Mouse (Mus musculus) CD4-positive, CD25-positive, alpha-beta regulatory T cell, adult 2 months (primary cell): ENCODE results near the gene Zfp978.
"Not testable (repeated sequence)": the region's sequence is repeated elsewhere in the genome, so short reads cannot be mapped to it uniquely, and the experiment has no call there.

ENCODE experiments used
- DNase-seq: peaks from one replicate; pipeline ENCODE4 v3.0.0-alpha.2; 2012; ENCODE audit warnings: low read depth, low spot score

Gene Zfp978

DNA sequence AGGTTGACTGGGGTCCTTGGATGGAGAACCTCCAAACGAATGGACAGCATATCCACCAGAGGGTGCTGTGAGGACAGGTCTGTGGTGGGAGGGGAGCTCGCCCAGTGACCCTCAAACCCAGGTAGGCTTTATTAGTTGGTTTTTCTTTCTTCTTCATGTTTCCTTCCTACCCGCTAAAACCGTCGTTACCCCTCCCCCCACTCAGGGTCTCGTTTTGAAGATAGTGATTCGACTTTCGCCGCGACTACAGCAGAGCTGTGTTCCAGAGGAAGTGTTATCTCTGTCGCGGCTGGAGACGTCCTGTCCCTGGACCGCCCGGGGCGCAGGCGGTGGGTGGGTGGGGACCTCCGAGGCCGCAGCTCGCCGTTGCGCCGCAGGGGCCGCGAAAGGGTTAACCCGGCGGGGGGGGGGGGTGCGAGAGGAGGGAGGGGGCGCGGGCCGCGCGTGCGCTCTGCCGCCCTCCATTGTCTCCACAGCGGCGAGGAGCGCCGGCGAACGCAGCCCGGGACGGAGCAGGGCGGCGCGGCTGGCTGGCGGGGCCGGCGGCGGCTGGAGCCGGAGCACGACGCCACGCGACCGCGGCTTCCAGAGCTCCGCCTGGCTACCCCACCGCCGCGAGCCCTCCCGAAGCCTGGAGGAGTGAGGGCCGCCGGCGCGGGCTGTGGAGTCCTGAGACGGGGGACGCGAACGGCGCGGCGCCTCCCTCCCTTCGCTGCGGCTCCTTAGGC is 45.8 kb downstream of the Zfp978 start:
- DNase-seq = no peak

DNA sequence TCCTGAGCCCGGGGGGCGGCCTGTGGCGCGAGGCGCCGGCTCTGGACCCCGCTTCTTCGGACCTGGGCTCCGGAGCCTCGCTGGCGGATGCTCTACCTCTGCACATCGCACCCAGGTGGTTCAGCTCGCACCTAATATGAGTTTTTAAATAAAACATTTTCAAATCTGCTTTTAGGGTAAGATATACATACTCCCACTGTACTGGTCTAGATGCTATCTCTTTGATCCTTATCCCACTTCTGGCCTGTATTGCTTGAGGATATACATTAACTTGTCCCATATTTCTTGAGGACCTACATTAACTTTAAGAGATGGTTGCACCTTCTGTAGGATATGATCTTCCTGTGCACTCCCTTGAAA is 46.3 kb downstream of the Zfp978 start:
- no peak for DNase-seq

DNA sequence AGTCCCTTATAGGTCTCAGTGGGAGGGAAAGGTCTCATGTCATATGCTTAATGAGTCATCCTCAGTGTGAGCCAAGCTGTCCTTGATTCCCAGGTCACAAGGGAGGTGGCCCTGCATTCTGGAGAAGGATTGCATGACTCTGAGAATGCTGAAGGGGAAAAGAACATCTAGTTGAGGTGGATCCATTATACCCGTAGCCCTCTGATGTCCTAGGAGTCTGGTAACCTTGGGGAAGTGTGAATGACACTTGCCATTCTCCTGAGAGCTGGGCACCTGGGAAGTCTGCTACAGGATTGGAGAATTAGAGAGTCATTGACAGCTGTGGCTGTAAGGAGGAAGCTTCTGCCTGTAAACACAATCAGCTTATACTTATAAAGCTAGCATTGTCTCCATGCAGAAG is 55.3 kb downstream of the Zfp978 start:
- not testable (repeated sequence) for DNase-seq

DNA sequence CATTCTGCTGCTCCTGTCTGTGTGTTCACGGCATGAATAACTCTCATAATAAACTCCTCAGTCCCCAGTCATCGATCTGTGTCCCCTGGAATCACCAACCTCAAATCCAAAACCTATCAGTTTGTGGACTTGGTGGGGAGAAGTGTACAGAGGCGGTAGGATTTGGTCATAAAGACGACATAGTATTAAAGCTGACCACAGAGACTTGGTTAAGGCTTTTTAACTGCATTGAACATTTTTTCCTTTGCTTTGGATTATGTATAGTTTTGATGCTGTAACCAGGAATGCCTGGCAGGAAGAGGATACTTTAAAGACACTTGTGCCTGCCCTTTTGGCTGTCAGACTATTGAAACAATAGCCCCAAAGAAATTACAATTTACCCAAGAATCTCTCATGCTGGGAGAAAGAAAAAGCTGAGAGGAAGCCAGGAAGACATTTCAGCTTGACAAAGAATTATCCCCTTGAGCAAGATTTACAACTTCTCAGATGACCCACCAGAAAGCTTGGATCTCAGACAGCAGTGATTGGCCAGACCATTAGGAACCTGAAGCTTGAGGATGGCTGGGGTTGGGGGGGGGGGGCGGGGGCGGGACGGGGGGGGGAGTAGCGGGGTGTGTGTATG is 56.2 kb downstream of the Zfp978 start:
- no peak for DNase-seq

DNA sequence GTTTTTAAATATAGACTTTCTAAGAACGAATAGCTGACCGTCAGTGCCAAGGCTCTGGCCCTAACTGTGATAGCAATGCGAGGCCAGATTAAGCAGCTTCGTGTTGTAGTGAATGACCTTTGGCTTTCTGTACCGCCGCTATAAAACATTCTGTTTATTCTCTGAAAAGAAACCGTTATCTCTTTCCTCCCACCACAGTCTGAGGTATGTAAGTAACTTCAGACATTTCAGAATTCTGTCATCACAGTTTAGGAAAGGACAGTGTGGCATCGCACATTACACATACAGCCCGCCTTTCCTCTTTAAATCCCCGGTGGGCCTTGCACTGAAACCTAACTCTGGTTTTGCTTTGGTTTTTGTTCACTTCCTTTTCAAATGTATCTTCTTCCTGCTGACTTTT is 56.8 kb downstream of the Zfp978 start:
- no peak for DNase-seq

DNA sequence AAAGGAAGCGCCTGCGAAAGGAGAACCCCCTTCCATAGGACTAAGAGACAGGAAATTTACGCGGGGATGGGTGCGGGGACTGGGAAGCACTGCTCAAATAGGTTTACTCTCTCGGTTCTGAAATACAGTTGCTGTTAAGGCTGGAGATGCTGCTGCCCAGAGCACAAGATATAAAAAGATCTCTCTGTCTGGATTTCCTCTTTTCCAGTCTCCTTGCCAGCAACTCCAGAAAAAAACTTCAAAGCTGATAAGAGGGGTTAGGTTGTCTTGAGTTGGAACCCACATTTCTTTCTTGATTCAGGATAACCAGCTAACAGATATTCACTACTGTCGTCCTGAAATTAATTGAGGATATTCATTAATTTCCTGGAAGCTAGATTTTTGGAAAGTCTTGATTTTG is 57.2 kb downstream of the Zfp978 start:
- not testable (repeated sequence) for DNase-seq

DNA sequence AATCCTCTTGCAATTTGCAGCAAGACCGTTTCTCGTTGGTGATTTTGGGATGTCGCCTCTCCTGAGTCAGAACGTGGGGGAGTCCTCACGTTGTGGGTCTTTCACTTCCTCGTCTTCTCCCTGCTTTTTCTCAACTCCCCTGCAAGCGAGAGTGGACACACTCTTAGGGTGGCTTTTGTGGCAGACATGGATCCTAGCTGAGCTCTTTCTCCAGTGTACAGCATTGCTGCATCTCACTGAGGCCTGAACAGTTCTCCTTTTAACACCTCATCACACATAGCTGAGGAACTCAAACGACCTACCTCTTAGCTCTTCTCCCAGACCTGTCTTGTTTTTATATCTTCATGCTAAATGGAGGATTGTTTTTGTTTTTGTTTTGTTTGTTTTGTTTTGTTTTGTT is 58.1 kb downstream of the Zfp978 start:
- DNase-seq = not testable (repeated sequence)

DNA sequence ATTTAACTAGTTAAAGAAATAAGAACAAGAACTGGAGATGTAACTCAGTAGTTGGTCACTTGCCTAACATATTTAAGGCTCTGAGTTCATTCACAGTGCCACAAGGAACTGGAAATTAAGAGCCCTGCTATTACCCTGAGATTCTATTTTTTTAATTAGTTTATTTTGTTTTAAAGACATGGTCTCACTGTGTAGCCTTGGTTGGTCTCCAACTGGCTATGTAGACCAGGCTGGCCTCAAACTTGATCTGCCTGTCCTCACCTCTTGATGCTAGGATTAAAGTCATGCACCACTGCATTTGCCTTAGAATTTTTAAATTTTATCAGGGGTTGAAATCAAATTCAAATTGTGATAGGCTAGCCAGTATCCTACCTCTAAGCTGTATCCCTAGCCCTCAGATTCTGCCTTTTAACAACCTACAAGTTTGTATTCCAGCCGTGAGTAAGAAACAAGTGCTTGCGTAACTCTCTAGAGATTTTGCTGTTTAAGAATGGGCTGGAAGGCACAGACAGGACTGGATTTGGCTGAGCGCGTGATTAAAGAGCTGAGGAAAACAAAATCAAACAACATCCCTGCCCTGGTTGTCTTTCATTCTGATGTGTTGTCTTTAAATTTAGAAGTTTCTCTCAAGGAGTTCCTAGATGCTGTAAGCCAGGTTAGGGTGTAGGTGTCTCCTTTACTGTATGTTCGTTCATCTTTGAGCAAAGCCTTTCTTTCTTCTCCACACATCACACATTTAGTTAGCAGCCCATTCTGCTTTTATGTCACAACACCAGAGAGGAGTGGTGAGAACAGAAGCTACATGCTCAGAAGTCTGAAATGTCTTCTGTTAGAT is 58.9 kb downstream of the Zfp978 start:
- DNase-seq = not testable (repeated sequence)

DNA sequence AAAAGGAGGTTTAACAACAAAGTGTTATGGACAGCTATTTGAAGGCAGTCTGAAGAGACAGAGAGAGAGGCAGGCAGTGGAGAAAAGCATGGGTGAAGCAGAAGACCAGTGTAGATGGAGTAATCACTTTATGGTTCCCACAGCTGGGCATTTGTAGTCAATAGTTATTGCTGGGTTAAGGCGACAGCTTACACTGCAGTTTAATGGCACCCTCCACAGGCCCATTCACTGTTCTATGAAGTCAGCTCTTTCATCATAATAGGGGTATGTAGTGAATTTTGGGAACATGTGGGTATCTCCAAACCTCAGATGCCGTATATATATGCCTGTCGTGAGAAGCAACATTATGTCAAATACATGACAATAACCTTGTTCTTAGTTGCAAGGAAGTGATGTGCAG is 59.7 kb downstream of the Zfp978 start:
- DNase-seq = no peak

DNA sequence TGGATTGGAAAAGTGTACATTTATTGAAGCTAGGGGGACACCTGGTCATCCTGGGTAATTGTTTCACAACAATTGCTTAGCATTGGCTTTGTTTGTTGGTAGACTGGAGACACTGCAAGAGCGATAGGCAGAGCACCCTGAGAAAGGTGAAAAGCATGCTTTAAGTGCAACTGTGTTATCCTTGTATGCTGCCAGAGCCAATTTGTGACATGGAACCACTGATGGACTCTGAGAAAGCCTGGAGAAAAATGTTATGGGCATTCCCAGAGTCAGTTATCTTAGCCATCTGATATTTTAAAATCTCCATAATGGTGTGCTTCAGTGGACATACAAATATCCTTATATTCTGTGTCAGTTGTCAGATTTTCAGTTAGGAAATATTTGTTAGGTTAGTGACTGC is 60.2 kb downstream of the Zfp978 start:
- DNase-seq = not testable (repeated sequence)

DNA sequence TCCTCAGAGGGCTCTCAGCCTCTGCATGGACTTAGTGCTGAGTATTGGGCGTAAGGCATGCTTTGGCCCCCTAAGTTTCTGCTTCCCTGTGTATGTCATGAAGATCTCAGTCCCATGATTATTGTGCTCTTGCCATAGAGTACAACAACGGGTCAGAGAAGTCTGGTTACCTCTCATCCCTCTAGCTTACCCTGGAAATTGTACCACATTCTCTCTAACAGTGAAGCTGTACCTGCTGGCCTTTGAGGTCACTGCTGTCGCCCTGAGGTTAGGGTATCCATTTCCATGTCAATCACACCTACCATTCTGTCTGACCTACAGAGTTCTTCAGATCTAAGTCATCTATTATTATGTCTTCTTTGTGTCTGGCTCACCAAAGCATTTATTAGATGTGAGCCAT is 62.0 kb downstream of the Zfp978 start:
- DNase-seq = no peak

DNA sequence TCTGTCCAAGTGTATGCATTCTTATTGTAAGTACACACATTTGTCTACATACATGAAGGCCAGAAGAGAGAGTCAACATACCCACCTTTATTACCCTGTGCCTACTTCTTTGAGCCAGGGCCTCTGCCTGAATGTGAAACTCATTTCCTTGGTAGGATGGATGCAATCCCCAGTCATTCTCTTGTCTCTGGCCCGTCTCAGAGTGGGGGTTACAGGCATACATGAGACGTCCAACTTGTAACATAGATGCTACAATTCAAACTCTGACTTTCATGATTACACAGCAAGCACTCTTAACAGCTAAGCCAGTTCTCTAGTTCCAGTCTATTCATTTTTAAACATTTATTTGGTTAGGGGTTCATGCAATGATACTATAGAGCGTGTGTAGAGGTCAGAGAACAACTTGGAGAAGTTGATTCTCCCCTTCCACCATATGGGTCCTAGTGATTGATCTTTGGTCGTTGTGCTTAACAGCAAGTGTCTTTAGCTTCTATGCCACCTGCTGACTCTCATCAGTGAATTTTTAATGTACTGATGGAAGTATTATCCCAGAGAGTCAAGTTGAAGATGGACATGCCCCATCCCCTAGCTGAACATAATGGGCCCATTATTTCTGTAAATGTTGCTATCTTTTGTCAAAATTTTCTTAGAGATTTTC is 62.7 kb downstream of the Zfp978 start:
- no peak for DNase-seq

DNA sequence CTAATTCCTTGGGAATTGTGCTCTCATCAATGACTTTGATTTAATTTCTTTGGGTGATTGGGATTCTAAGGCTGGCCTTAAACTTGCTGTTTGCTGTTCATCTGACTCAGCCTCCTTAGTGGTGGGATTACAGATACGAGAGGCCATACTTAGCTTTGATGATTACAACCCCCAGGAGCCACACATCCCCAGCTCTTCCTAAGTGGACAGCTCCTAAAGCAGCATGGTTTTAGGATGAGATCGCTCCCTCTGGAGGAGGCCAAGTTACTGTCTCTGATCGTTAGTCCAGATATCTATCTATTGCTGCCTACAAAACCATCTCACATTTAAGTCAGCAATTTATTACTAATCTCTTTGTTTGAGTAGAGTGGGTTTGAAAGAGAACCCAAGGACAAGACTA is 63.3 kb downstream of the Zfp978 start:
- not testable (repeated sequence) for DNase-seq

DNA sequence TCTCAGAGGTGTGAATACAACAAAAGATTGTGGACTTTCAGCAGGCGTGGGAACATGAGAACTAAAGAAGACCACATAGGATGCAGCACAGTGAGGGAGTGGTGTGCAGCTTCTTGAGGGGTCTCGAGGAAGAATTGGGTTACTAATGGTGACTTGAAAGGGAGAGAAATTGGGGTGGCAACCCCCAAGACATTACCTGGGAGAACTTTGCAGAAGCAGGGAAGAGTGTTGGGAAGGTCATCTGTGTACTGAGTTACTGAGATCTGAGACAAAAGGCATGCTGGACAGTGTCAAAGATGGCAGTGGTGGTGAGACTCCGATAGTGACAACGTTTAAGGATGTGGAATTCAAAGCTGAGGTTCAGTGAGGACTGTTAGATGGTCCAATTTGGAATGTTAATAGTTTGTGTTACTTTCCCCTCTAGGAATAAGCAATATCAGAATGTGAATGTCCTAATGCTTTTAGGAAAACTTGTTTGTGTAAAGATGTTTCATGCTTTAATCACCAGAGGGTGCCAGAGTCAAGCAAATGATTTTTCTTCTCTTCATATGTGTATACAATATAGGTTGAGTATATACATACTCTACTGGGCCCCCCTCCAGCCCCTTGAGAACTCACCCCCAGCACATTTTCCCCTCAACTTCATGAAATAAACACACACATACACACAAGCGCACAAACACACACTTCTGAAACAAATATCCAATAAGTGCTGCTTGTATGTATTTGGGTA is 64.7 kb downstream of the Zfp978 start:
- not testable (repeated sequence) for DNase-seq

DNA sequence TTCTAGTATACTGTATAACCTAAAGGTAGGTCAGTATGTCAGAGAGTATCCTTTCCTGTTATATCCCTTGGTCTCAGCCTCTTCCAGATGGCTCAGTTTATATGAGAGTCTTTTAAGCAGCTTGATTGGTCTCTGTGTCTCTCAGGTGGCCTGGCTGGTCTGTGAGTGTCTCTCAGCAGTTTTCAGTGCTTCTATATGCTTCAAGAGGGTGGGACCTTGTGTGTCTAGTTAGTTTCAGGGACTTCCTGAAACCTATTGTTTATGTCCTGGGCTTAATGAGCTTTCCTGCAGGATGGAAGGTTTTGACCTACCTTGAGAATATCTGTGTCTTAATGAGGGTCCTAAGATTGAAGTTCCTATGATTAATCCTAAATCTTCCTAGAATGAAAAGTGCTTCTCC is 69.5 kb downstream of the Zfp978 start:
- no peak for DNase-seq

DNA sequence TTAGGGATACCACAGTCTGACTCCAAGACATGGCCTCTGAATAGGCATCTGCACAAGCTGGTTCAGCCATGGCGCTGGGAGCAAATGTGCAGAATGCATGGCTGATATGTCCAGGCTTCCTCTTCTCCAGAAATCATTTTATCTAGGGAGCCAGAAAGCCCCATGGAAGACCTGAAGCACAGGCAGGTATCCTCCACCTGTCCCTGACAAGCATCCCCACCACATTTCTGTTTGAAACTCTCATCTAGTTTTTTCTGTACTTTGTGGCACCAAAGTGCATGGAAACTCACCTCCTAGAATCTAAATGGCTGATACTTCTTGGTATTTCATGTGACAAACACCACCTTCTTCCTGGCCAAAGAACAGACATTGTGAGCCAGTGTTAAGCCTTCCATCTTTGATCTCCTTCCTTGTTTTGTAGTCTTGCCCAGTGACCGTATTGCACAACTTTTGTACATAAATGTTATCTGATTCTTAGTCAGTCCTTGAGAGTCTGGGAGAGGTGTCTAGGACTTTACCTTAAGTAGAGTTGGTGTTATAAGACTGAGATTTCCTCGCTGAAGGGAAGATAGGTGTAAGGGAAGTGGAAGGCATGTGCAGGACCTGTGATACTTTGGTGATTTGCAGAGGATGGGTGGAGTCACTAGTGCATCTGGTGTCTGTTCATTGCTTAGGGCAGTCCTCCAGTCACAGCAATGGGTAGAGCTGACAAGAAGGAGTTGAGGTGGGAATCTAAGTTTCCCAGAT is 70.8 kb downstream of the Zfp978 start:
- DNase-seq = not testable (repeated sequence)

DNA sequence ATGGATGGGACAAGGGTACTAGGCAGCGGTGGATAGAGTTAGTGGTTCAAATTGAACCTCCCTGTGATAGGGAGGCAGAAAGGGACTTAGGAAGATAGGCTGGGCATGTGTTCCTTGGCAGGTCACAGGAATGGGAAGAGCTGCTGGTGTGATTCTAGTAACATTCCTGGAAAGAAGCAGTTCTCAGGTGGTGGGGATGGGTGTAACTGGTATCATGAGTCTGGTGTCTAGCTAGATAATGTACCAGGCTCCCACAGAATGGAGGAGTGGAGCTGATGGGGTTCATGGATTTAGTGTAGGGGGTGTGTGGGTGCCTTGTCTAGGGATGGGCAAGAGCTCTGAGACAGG is 71.3 kb downstream of the Zfp978 start:
- DNase-seq = no peak

DNA sequence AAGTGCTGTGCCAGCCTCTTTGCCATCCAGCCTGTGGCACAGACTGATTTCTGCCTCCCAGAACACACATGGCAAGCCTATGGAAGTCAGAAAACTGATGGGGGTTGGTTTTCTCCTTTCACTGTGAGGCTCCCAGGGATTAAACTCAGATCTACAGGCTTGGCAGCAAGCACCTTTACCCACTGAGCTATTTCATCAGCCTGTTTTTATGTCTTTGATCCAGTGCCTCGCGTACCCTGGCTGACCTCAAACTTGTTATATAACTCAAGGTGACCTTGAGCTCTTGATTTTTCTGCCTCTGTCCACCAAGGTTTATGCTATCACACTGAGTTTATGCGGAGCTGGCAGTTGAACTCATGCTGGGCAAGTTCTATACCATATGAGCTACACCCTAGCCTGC is 71.9 kb downstream of the Zfp978 start:
- DNase-seq = no peak

DNA sequence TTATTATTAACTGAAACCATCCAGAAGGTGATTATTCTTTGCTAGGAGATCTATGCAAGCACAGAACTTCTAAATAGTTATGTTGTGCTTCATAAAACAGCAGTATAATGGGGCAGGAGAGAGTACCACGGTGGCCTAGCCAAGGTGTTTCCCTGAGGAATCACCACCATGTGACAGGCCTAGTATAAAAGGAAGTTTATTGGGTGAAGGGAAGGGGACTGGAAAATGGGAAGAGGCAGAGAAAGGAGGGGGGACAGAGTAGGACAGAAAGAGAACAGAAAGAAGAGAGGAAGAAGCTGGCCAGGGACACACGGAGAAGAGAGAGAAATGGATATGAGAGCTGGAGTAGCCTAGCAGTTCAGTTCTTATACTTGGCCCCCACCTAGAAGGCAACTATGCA is 72.8 kb downstream of the Zfp978 start:
- DNase-seq = no peak
